Comparison of ENCODE assay signal across 18 mouse cellular contexts in the genomic region with DNA sequence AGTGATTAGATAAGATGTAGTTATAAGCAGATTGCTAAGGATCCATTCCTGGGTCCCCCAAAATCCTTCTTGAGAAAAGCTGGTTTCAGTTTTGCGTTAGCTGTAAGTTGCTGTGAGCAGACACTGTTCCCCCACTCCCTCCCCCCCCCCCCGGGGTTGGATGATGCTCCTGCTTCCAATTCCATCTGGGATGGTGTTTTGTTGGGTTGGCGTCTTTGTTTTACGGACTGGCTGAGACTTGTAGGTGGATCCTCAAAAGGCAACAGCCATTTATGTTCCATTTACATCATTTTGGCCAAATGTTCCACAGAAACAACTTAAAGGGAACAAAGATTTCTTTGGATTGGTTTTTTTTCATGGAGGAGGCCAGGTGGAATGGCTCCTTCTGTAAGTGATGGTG.
A peak's percentile ranks its signal among the peaks of the same experiment; 100 is the strongest.
DNase-seq lines count a peak whose midpoint lies in the region; ATAC-seq lines count a peak whose summit lies in the region.
"Had no signal": no experiment of that assay in that cellular context is flagged by ENCODE, and none has a peak within 500 bp of the region (broad histone marks: within the 10 kb centered on the region; RNA-seq: fewer than 3 reads in every experiment).

No protein-coding gene starts in this region.

- peak; percentile 71 for ATAC-seq in frontal cortex, adult (ENCODE audit: low TSS enrichment)
- ATAC-seq: activated CD4-positive, CD25-positive, alpha-beta regulatory T cell, adult 4 months; forebrain, embryonic 15.5 days had no signal

- DNase-seq in frontal cortex, postnatal 25 days (ENCODE audit: low spot score in 2 of 2), result no peak
- DNase-seq in layer of hippocampus, adult 9-11 months, result peak; percentile 67
- no peak for DNase-seq in layer of hippocampus, adult 9-10 months (ENCODE audit: low spot score)
- DNase-seq in right cerebral cortex, adult 18-20 months, result peak; percentile 57
- DNase-seq in right cerebral cortex, postnatal 4 days, result no peak
- DNase-seq in telencephalon, adult 2 months (ENCODE audit: low read depth, low spot score), result peak; percentile 92
- no peak for DNase-seq in urinary bladder, postnatal 36 days (ENCODE audit: low spot score in 2 of 2)
- DNase-seq: adrenal gland, adult 8-10 months; adrenal gland, postnatal 25 days; cerebellum, adult 18-20 months; cerebellum, adult 9-10 months; cerebellum, postnatal 14 days; gastrocnemius, adult 2 months; gastrocnemius, postnatal 14 days; heart, adult 2 months had no signal

Comparison
In these comparisons a context has a peak if more than half of its experiments do, and no peak if none do; other contexts are left out.
1. DNase-seq: peak in layer of hippocampus, adult 9-11 months (single experiment), right cerebral cortex, adult 18-20 months (single experiment) and telencephalon, adult 2 months (single experiment); none in frontal cortex, postnatal 25 days (0 of 2), layer of hippocampus, adult 9-10 months (single experiment), right cerebral cortex, postnatal 4 days (single experiment) and urinary bladder, postnatal 36 days (0 of 2).